Mouse (Mus musculus) spleen, embryonic (tissue): ENCODE measurements at regions not wholly inside any gene's neighbourhood (a gene's known extent, or its start where the extent isn't known, plus 50 kb on each side); places are given as distances from the start of the nearest gene placed in this dataset.

Experiments used
- CTCF ChIA-PET: fragments of 350-600 bp; sonication (Branson Sonifier 250); formaldehyde crosslinking; loops from one replicate; lab custom pipeline; 2022; lab: Charles Lee

- CTCF ChIA-PET, result no interaction called here
These were observed 243.1 kb upstream of the Il12b start for GRCm38 (mm10) chr11:44156490-44157345.

- CTCF ChIA-PET, result no interaction called here
These were observed 241.6 kb upstream of the Il12b start for GRCm38 (mm10) chr11:44158236-44158635.

DNA sequence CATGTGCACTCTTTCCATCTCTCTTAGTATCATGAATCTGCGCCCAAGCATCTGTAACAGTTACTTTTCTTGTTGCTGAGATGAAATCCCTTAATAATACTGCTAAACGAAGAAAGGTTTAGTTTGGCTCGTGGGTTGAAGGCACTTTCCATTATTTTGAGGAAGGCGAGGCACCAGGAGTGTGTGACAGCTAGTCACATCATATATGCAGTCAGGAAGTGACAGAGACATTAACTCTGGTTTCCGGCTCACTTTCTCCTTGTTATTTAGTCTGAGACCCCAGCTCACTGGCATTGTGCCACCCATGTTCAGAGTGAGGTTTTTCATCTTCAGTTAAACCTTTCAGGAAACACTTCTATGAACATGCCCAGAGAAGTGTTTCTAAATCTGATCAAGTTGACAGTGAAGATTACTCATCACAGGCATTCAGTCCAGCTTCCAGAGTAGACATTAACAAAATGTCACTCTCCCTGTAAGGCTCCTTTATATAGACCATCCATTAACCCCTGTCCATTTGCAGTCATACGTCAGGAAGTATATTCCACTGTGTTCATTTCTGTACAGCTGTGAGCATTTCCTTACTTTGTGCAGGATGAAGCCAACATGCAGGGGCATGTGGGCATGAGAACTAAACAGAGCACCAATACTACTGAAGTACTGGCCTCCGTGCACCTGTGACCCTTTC is 238.0 kb upstream of the Il12b start:
- CTCF ChIA-PET, result no interaction called here

DNA sequence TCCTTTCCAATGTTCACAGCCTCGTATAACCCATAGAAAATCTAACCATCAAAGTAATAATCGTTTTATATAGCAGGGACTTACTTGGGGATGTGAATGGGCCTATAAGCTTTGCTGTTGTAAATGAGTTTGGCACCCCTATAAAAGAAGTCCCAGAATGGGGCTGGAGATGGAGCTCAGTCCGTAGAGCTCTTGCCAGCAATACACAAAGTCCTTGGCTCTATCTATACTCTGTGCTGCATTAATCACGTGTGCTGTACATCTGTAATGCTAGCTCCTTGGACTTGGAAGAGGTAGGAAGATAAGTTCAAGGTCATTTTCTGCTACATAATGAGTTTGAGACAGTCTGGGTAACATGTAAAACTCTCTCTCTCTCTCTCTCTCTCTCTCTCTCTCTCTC is 236.8 kb upstream of the Il12b start:
- CTCF ChIA-PET, result no interaction called here

- CTCF ChIA-PET, result no interaction called here
These were observed 236.1 kb upstream of the Il12b start for GRCm38 (mm10) chr11:44163748-44164147.

- CTCF ChIA-PET, result no interaction called here
These were observed 235.7 kb upstream of the Il12b start for GRCm38 (mm10) chr11:44164186-44164585.

- CTCF ChIA-PET, result no interaction called here
These were observed 232.0 kb upstream of the Il12b start for GRCm38 (mm10) chr11:44167724-44168500.

DNA sequence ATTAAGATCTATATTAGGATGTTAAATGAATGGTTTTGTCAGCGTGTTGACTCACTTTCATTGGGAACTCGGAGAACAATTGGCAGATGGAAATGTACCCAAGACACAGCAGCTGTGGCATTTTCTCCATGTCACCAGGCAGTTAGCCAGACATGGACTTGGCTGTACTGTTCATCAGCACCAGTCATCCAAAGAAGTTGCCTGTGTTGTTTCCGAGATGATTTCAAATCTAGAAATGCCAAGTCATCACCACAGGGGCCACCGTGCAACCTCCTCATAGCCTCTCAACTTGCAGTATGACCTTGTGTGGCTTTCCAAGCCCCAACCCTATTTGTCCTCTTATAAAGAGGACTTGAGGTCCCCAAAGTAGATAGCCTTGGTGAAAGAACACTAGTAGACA is 227.4 kb upstream of the Il12b start:
- CTCF ChIA-PET, result no interaction called here

GRCm38 (mm10) chr11:44173196-44173595 is 226.7 kb upstream of the Il12b start:
- CTCF ChIA-PET, result no interaction called here

GRCm38 (mm10) chr11:44174548-44174947 is 225.3 kb upstream of the Il12b start:
- CTCF ChIA-PET, result no interaction called here

- CTCF ChIA-PET, result no interaction called here
These were observed 220.2 kb upstream of the Il12b start for GRCm38 (mm10) chr11:44179711-44180110.

DNA sequence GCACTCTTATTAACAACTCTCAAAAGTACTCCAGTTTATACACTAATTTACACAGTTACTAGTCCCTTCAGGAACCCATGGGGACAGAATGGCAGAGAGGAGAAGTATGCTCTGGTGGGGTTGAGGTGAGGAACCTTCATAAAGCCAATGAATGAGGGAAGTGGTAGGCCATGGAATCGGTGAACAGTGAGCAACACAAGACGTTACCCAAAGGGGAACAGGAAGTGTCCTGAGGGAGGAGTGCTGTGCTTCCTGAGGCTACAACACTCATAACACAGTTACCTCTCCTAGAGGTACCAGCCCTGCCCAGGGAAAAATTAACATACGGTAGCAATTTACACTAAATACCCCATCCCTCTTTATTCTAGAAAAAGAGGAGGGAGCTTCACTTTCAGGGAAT is 216.0 kb upstream of the Il12b start:
- CTCF ChIA-PET, result no interaction called here

- CTCF ChIA-PET, result no interaction called here
These were observed 214.5 kb upstream of the Il12b start for GRCm38 (mm10) chr11:44185218-44185890.

GRCm38 (mm10) chr11:44188202-44188601 is 211.7 kb upstream of the Il12b start:
- CTCF ChIA-PET, result no interaction called here

DNA sequence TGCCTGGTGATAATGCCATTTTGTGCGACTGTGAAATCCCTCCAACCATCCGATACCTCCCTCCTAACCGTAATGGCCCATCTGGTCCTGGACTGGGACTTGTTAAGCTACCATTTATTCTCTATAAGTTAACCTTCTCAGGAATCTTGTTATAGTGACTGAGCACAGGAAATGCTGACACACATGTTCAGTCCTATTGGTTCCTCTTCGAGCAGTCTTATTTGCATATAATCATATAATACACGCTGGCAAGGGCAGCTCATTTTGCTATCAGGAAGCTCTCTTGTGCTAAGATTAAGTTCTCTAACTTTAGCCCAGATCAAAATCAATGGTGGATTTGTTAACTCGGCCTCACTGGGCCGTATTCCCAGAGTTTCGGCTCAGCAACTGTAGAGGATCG is 206.1 kb upstream of the Il12b start:
- CTCF ChIA-PET, result no interaction called here

- CTCF ChIA-PET, result no interaction called here
These were observed 197.1 kb upstream of the Il12b start for GRCm38 (mm10) chr11:44202716-44203115.

- CTCF ChIA-PET, result no interaction called here
These were observed 195.5 kb upstream of the Il12b start for GRCm38 (mm10) chr11:44204384-44204783.

DNA sequence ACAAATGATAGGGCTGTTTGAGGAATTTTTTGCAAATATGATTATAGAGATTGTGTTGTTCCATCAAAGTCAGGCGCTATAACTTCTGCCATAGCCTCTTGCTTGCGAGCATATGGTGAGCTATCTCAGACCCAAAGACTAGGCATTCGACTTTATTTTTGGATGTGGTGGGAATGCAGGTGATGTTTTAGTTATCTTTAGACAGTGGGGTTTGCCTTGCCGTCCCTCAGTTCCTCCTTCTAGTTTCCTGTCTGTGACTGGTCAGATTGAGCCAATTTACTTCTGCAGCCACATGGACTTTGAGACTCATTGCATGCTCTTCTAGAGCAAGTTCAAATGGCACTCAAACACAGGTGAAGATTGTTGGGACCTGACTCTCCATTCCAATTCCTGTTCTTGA is 193.0 kb upstream of the Il12b start:
- CTCF ChIA-PET, result no interaction called here

DNA sequence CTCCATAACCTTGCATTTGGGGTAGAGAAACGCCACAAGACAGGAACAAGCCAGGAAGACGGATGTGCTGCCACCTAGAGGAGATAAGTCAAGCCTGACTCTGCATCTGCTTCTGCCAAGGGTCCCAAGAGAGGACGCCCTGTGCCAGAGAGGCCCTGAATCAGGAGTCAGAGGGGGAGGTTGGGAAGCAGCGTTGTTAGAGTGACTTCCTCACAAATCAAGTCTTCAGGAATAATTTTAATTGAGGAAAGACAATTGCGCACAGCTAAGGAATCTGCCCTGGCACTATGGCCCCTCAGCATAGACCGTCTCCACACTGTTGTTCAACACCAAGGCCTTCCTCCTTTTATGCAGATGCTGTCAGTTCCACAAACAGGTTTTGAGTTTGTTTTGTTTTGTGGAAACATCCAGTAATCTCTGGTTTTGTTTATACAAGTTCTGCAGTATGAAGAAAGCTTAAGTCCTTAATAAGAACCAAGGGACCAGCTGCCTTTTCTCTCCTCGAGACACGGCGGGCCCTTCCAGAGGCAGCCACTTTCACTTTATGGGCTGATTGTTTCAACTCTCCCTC is 187.9 kb upstream of the Il12b start:
- CTCF ChIA-PET, result no interaction called here

- CTCF ChIA-PET, result no interaction called here
These were observed 185.8 kb upstream of the Il12b start for GRCm38 (mm10) chr11:44214095-44214494.

DNA sequence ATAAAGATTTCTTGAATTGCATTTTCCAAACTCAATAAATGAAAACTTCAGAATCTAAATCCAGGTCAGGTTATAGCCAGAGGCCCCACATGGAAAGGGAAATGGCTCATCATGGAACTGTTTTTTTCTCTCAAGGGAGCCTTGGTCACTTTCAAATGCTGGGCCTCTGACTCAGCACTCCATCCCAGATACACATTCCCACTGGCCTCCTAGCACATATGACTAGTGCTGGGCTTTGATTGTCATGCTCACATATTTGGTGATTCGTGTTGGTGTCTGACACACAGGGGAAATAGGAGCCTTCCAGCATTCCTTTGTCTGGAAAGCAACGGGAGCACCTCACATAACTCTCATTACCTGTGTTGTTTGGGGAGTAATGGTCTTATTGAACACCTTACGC is 183.5 kb upstream of the Il12b start:
- CTCF ChIA-PET, result no interaction called here

GRCm38 (mm10) chr11:44219971-44220370 is 179.9 kb upstream of the Il12b start:
- CTCF ChIA-PET, result no interaction called here
